Mouse (Mus musculus): ENCODE measurements at regions not wholly inside any gene's neighbourhood (a gene's known extent, or its start where the extent isn't known, plus 50 kb on each side); places are given as distances from the start of the nearest gene placed in this dataset.
A peak's percentile ranks its signal among the peaks of the same experiment; 100 is the strongest.

DNA sequence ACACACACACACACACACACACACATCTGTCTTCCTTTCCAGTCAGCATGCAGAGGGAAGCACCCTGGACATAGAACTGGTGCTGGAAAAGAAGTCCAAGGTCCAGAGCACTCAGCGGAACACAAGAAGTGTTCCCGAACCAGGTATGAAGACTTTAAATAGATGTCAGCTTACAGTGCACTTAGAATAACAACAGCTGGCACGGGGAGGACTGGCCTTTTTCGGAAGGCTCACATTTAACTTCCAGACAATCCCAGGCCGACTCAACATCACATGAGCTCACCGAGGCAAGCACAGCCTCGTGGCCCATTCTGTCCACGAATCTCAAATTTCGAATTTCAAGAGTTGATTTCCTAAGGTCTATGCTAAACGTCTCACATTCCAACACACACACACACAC is 70.9 kb upstream of the Slc25a33 start:
- no peak for DNase-seq (ENCODE audit: low spot score)

DNA sequence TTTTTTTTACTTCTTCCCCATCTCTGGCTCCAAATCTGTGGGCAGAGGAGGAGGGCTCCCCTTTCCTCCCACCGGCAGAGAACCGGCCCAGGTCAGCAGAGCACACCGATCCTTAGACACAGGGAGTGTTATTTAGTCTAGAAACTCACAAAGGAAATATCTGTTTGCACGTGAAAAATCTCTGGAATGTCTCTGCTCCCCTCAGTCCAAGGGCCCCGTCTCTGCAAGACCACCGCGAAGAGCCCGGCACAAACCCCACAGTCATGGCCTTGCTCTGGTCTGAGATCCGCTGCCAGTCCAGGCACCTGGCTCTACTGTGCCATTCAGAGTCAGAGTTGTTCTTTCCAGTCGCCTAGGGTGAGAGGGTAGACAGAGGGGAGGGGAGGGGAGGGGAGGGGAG is 69.7 kb upstream of the Slc25a33 start:
- no peak for DNase-seq (ENCODE audit: low spot score)

DNA sequence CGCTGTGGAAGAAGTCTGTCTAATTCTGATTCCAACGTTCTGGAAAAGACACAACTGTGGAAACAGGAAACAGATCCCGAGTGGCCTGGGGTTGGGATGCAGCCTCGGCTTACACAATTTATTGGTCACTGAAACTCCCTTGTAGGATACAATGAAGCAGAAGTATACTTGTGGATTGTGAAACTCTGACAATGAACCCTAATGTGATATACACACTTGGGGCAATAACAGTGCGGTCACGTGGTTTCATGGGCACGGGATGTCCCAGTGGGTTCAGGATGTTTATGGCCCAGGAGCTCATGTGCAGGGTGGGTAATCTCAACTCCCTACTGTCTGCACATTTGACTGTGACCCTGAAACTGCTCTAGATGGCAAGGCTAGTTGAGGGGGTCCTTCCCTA is 68.8 kb upstream of the Slc25a33 start:
- DNase-seq (ENCODE audit: low spot score): no peak

DNA sequence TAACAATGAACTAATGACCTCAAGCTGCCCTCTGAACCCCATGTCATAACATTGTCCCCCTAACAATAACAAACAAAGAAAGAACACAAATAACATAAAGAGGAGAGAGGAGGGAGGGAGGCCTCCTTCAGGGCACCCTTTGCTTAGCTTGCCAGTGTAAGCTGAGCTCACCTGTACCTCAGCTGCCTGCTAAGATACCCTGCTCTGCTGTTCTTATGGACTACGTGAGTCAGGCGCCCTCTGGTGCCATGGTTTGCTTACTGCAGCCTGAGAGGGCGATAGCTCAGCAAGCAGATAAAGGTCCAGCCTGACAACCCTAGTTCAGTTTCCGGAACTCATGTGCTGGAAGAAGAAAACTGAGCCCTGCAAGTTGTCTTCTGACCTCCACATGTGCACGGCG is 67.8 kb upstream of the Slc25a33 start:
- no peak for DNase-seq (ENCODE audit: low spot score)

DNA sequence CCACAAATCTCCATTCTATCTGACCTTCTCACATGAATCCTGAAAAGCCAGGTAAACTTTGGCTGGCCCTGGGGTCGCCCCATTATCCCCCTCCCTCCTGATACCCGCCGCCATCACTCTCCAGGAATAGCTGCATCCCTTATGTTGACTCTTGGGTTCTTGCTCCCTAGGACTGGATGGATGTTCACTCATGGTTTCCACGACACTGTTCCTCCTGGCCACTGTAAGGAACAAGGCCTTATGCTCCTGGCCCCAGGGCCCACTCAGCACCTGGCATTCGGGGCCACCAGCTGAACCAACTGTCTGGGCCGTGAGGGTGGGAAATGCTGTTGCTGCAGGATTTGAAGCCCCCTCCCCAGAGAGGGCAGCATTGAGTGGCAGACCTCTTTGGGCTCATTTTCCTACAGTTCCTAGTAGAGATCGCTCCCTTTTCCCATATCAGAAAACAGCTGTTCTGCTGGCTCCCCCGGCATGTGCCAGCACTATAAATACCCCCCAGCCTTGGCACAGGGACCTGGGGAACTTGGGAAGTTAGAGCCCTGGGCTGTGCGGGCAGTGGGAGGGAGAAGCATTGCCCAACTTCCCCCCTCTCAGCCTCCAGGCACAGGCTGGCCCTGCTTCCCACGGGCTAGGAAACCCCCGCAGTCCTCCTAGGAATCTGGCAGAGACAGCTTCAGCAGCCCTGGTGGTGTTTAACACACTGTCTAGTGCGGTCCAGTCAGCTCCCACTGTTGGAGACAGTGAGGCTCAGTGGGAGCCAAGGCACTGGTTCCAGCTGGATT is 66.6 kb upstream of the Slc25a33 start:
- DNase-seq (ENCODE audit: low spot score): peak; percentile 30

DNA sequence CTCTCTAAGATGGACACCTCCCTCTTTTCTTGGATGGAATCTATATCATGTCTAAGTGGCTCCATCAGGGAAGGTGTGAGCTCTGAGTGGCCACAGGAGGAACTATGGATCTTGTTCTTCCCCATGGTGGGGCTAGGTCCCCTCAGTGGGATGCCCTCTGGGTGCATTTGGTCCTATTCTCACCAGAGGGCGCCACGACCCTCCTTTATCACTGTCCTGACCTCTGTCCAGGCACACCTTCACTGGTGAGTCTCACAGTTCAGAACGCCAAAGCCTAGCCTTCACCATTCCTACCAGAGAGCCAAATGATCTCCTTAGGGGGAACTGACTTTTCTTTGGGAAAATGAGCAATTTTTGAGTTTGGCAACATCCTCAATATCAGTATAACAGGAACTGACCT is 64.6 kb upstream of the Slc25a33 start:
- DNase-seq (ENCODE audit: low spot score): no peak

DNA sequence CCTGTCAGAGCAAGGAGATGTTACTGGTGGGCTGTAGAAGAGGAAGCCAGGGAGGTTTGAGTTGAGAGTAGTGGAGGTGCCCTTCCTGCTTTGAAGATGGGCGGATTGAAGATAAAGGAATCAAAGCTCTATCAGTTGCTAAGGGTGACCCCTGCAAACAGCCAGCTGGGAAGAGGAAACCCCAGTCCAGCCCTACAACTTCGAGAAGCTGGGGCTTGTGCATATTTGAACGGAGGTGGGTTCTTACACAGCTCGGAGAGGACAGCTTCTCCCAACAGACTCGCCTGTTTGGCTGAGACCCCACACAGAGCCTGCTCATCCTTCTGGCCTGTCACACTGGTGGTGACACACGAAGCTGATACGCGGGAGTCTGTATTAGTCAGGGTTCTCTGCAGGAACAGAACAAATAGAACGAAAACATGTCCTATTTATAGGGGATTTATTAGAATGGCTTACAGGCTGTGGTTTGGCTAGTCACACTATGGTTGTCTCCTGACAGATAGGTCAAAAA is 60.6 kb upstream of the Slc25a33 start:
- no peak for DNase-seq (ENCODE audit: low spot score)

DNA sequence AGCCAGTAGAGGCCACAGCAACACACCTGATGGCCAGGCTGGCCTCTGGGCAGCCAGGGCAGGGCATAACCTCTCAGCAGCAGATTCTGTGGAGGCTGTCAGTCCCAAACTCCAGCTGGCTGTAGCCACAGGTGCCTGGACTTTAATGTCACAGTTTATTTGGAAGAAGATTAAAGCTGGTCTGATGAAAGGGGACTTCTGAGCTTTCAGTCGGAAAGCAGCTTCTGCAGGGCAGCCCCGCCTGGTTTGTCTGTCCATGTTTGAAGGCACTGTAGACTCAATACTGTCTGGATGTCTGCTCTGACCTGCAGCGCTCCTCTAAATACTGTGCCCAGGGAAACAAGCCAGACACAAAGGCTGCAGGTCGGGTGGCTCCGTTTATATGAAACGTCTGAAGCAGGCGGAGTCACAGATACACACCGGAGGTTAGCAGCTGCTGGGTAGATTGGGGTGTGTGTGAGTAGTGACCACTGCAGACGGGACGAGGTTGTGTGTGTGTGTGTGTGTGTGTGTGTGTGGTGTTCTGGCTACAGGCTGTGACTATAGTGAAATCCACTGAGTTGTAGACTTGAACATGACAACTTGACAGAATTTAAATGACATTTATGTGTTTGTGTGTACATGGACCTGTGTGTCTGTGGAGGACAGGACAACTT is 58.5 kb upstream of the Slc25a33 start:
- no peak for DNase-seq (ENCODE audit: low spot score)

DNA sequence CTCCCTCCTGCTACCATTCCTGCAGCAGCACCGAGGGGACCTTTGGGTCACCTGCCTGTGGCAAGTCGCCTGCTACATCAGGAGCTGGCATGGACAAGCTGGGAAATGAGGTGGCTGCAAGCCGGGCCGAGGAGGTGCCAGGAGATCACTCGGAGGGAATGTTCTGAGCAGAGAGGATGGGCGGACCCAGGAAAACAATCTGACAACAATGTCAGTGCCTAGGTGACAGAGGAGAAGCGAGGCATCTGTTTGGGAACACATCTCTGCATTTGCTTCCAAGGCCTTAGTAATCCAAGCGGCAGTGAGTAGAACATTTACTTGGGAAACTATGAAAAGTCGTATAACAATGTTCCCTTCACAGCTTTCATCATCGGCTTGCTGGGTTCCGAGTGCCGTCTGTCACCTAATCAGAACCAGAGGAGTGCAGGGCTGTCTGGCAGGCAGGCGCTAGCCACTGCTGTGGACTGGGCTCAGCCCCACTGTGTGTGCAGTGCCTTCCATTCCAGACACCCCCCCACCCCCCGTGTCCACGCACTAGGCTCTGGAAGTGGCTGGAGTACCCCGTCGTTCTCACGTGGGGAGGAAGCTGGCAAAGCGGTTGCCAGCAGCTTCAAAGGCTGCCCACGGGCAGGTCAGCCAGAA is 56.6 kb upstream of the Slc25a33 start:
- no peak for DNase-seq (ENCODE audit: low spot score)

DNA sequence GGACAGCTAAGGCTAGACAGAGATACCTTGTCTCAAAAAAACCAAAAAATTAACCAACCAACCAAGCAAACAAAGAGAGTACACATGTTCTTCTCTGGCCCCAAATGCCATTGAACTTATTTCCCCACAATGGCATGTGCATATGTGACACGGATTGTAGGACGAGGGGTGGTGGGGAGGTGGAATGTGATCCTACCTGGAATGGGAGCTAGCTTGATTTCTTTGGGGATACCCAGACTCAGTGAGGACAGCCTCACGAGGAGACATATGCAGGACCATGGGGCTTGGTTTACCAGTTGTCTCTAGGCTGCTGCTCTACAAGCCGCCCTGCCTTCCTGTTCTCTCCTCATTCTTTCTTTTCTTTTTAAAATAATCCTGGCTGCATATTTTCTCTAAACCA is 55.9 kb upstream of the Slc25a33 start:
- no peak for DNase-seq (ENCODE audit: low spot score)

DNA sequence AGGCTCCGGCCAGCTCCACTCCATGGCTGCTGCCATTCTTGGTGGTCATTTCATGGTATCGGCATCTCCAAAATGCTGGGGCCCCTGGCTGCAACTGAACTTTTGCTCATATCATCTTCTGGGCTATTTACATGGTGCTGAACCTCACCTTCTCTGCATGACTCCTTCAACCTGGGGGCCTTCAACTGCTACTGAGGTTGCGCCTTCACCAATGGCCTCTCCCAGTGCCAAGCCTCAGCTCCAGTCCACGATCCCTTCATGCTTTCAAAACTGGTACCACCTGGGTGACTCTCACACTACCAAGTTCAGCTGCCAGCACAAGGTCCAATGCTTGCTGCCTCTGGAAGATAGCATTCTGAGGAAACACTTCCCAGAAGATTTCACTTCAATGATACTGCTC is 53.7 kb upstream of the Slc25a33 start:
- no peak for DNase-seq (ENCODE audit: low spot score)

Measured in urinary bladder, postnatal 25 days (tissue).